Comparison of ENCODE assay signal across 24 mouse cellular contexts in genomic region chr6:137804606-137805005, GRCm38 (mm10). TPM values are rescaled to one million over a fixed set of nuclear protein-coding genes. Genes with fewer than 3 reads are reported as not detected.
DNase-seq lines count a peak whose midpoint lies in the region; ATAC-seq and TF ChIP-seq lines count a peak whose summit lies in the region.
"Had no signal": no experiment of that assay in that cellular context is flagged by ENCODE, and none has a peak within 500 bp of the region (broad histone marks: within the 10 kb centered on the region; RNA-seq: fewer than 3 reads in every experiment).

No protein-coding gene starts in this region.

- no peaks in the 10 kb centered on the region for H3K79me2 ChIP-seq in heart, adult 2 months (replicated peaks; ENCODE audit: control insufficient read depth, insufficient read depth, low read length)

- no peak for TF ChIP-seq EP300 in heart, adult 2 months (IDR thresholded peaks at IDR 0.05; ENCODE audit: insufficient read depth, low read depth, low read length)

- no peak overlapping the region for H3K4me2 ChIP-seq in heart, embryonic 16.5 days (ENCODE audit: low read depth, low read length)
- H3K4me2 ChIP-seq in lung, embryonic 14.5 days: no peak overlapping the region
- H3K4me2 ChIP-seq in forebrain, embryonic 14.5 days (ENCODE audit: low read length): no peak overlapping the region
- H3K4me2 ChIP-seq: embryonic facial prominence, embryonic 15.5 days; midbrain, embryonic 13.5 days; neural tube, embryonic 13.5 days had no signal

- TF ChIP-seq POLR2A in heart, adult 2 months (IDR thresholded peaks at IDR 0.05; ENCODE audit: insufficient read depth, low read depth, low read length): no peak
- no peak for TF ChIP-seq POLR2A in lung, adult 2 months (IDR thresholded peaks at IDR 0.05; ENCODE audit: borderline replicate concordance, extremely low read depth, low read depth, low read length)

- no peaks in the 10 kb centered on the region for H3K27me3 ChIP-seq in heart, embryonic 16.5 days (ENCODE audit: control insufficient read depth, insufficient read depth, low read length)
- no peaks in the 10 kb centered on the region for H3K27me3 ChIP-seq in heart, adult 2 months (ENCODE audit: control insufficient read depth, insufficient read depth, low read length)
- H3K27me3 ChIP-seq in lung, embryonic 14.5 days (ENCODE audit: insufficient read depth, low read length): no peaks in the 10 kb centered on the region
- H3K27me3 ChIP-seq in limb, embryonic 10.5 days (ENCODE audit: low read depth, poor library complexity, severe bottlenecking): no peaks in the 10 kb centered on the region
- no peaks in the 10 kb centered on the region for H3K27me3 ChIP-seq in forebrain, embryonic 14.5 days (replicated peaks; ENCODE audit: control insufficient read depth, insufficient read depth, low read length)
- H3K27me3 ChIP-seq: embryonic facial prominence, embryonic 15.5 days; midbrain, embryonic 13.5 days; neural tube, embryonic 13.5 days had no signal

- no peaks in the 10 kb centered on the region for H3K4me1 ChIP-seq in heart, embryonic 16.5 days (ENCODE audit: control insufficient read depth, insufficient read depth, low read length)
- H3K4me1 ChIP-seq in heart, adult 2 months (ENCODE audit: control insufficient read depth, insufficient read depth, low read length): no peaks in the 10 kb centered on the region
- no peaks in the 10 kb centered on the region for H3K4me1 ChIP-seq in lung, embryonic 14.5 days (ENCODE audit: insufficient read depth)
- H3K4me1 ChIP-seq in lung, adult 2 months (ENCODE audit: control insufficient read depth, insufficient read depth, low read length): no peaks in the 10 kb centered on the region
- peaks cover 39% of the 10 kb centered on the region for H3K4me1 ChIP-seq in limb, embryonic 10.5 days
- H3K4me1 ChIP-seq in forebrain, embryonic 14.5 days (ENCODE audit: control insufficient read depth, insufficient read depth, low read length): no peaks in the 10 kb centered on the region
- H3K4me1 ChIP-seq: embryonic facial prominence, embryonic 15.5 days; midbrain, embryonic 13.5 days; neural tube, embryonic 13.5 days had no signal

- peaks cover 13% of the 10 kb centered on the region for H3K9me3 ChIP-seq in heart, embryonic 16.5 days (replicated peaks; ENCODE audit: control insufficient read depth, low read length)
- peaks cover 4% of the 10 kb centered on the region; the same call in 1 of the 2 replicates for H3K9me3 ChIP-seq in lung, embryonic 14.5 days (ENCODE audit: low read depth, low read length)
- H3K9me3 ChIP-seq in limb, embryonic 10.5 days (replicated peaks): peaks cover 4% of the 10 kb centered on the region; the same call in 1 of the 2 replicates
- peaks cover 6% of the 10 kb centered on the region; the same call in 1 of the 2 replicates for H3K9me3 ChIP-seq in forebrain, embryonic 14.5 days (replicated peaks; ENCODE audit: control insufficient read depth, low read length)

- H3K4me3 ChIP-seq in heart, embryonic 16.5 days (ENCODE audit: low read length): no peak overlapping the region
- no peak overlapping the region for H3K4me3 ChIP-seq in heart, adult 2 months
- no peak overlapping the region for H3K4me3 ChIP-seq in lung, embryonic 14.5 days (ENCODE audit: low read depth, low read length)
- H3K4me3 ChIP-seq in lung, adult 2 months (replicated peaks; ENCODE audit: extremely low read depth, low read depth, low read length): no peak overlapping the region
- no peak overlapping the region for H3K4me3 ChIP-seq in limb, embryonic 10.5 days
- no peak overlapping the region for H3K4me3 ChIP-seq in forebrain, embryonic 14.5 days (ENCODE audit: low read depth, low read length)
- H3K4me3 ChIP-seq: embryonic facial prominence, embryonic 15.5 days; gastrocnemius, adult 2 months; layer of hippocampus, adult 2 months; midbrain, embryonic 13.5 days; neural tube, embryonic 13.5 days had no signal

- ATAC-seq in heart, embryonic 16.5 days (replicated peaks; ENCODE audit: extremely low read depth, insufficient read depth, low FRiP score): peak; percentile 55; the same call in 1 of the 2 replicates
- peak; percentile 60 for ATAC-seq in lung, embryonic 14.5 days (ENCODE audit: insufficient read depth)
- ATAC-seq in forebrain, embryonic 14.5 days: no peak
- ATAC-seq: forebrain, postnatal 0 days; hindbrain, embryonic 16.5 days; intestine, embryonic 16.5 days; lung, postnatal 0 days; midbrain, embryonic 13.5 days had no signal

- peaks cover 20% of the 10 kb centered on the region for H3K36me3 ChIP-seq in heart, embryonic 16.5 days (ENCODE audit: control insufficient read depth, insufficient read depth)
- no peaks in the 10 kb centered on the region for H3K36me3 ChIP-seq in heart, adult 2 months (ENCODE audit: control insufficient read depth, insufficient read depth, low read length)
- H3K36me3 ChIP-seq in lung, embryonic 14.5 days (ENCODE audit: insufficient read depth): peaks cover 3% of the 10 kb centered on the region; the same call in 1 of the 2 replicates
- H3K36me3 ChIP-seq in limb, embryonic 10.5 days: peaks cover 28% of the 10 kb centered on the region
- H3K36me3 ChIP-seq in forebrain, embryonic 14.5 days (ENCODE audit: control insufficient read depth, insufficient read depth, low read length): no peaks in the 10 kb centered on the region

- DNase-seq in heart, adult 2 months: no peak
- DNase-seq in lung, embryonic 14.5 days: no peak
- DNase-seq in lung, adult 2 months: no peak
- peak; percentile 32 for DNase-seq in embryo, embryonic 9.5 days (ENCODE audit: extremely low spot score)
- DNase-seq in limb, embryonic 10.5 days (ENCODE audit: low spot score): no peak
- no peak for DNase-seq in forebrain, embryonic 14.5 days (ENCODE audit: low spot score)
- DNase-seq in spleen, postnatal 10 days (ENCODE audit: low spot score in 2 of 2): no peak
- DNase-seq: adrenal gland, adult 2 months; B cell, adult 2 months; cerebellum, adult 2 months; forebrain, postnatal 0 days; gastrocnemius, adult 2 months; heart, postnatal 14 days; right cerebral cortex, postnatal 14 days; spleen, adult 18-20 months; thymus, postnatal 36 days had no signal

- 0 out of 2 replicates have a peak overlapping the region, but pooled peaks have one; percentile 13 for H3K27ac ChIP-seq in heart, embryonic 16.5 days (ENCODE audit: low read length)
- H3K27ac ChIP-seq in heart, adult 2 months: no peak overlapping the region
- H3K27ac ChIP-seq in lung, embryonic 14.5 days (ENCODE audit: low read depth): no peak overlapping the region
- peak overlapping the region; percentile 71 for H3K27ac ChIP-seq in limb, embryonic 10.5 days
- H3K27ac ChIP-seq in forebrain, embryonic 14.5 days (ENCODE audit: low read depth, low read length): no peak overlapping the region
- H3K27ac ChIP-seq: embryonic facial prominence, embryonic 15.5 days; gastrocnemius, adult 2 months; layer of hippocampus, adult 2 months; midbrain, embryonic 13.5 days; neural tube, embryonic 13.5 days had no signal

- intact Hi-C loops in heart, adult 2 months (cut with DNase I): no loop called here

- TF ChIP-seq CTCF in heart, adult 2 months (IDR thresholded peaks at IDR 0.05): no peak
- TF ChIP-seq CTCF in lung, embryonic 14.5 days (IDR thresholded peaks at IDR 0.05; ENCODE audit: low read depth): no peak
- no peak for TF ChIP-seq CTCF in lung, adult 2 months (IDR thresholded peaks at IDR 0.05; ENCODE audit: insufficient read depth, low read length)

- no peak overlapping the region for H3K9ac ChIP-seq in heart, embryonic 16.5 days (ENCODE audit: low read length)
- H3K9ac ChIP-seq in heart, adult 2 months (ENCODE audit: low read depth, low read length): no peak overlapping the region
- no peak overlapping the region for H3K9ac ChIP-seq in lung, embryonic 14.5 days
- H3K9ac ChIP-seq in forebrain, embryonic 14.5 days (ENCODE audit: low read length): no peak overlapping the region
- H3K9ac ChIP-seq: embryonic facial prominence, embryonic 15.5 days; forebrain, postnatal 0 days; midbrain, embryonic 13.5 days; neural tube, embryonic 13.5 days had no signal

- WGBS in heart, embryonic 16.5 days: 67% methylated on average over 9 of the region's 9 CpGs
- WGBS in heart, adult 2 months: 68% methylated on average over 9 of the region's 9 CpGs
- WGBS in lung, embryonic 14.5 days: 55% methylated on average over 9 of the region's 9 CpGs
- WGBS in lung, adult 2 months: 62% methylated on average over 9 of the region's 9 CpGs
- 48% methylated on average over 9 of the region's 9 CpGs for WGBS in limb, embryonic 10.5 days
- WGBS in forebrain, embryonic 14.5 days: 88% methylated on average over 9 of the region's 9 CpGs

RNA-seq across cellular contexts. Expression of gene Dera, which starts 50.3 kb away (rescaled TPM):
- polyA plus RNA-seq in heart, embryonic 16.5 days (2015; fragmentation: Nextera tagmentation; extraction: Ambion mirVana): 40.8 and 46.2 TPM in 2 replicates
- total RNA-seq in heart, adult 2 months (2021): 1 to 10 TPM; 4.1 to 4.6 TPM
- 3.0 and 3.8 TPM in 2 replicates for polyA plus RNA-seq in heart, adult 2 months (2012; rRNA removed)
- 62.0 and 64.2 TPM in 2 replicates for polyA plus RNA-seq in lung, embryonic 14.5 days (2014; fragmentation: Nextera tagmentation; extraction: Ambion mirVana)
- 5.2 and 6.9 TPM in 2 replicates for polyA plus RNA-seq in lung, adult 2 months (2012; rRNA removed)
- polyA plus RNA-seq in limb, embryonic 10.5 days (2016; fragmentation: Nextera tagmentation; extraction: Ambion mirVana): 76.0 and 87.9 TPM in 2 replicates
- 12.8 and 17.8 TPM in 2 replicates for polyA plus RNA-seq in forebrain, embryonic 14.5 days (2014; fragmentation: Nextera tagmentation; extraction: Ambion mirVana)

Comparison
In these comparisons a context has a peak if more than half of its experiments do, and no peak if none do; other contexts are left out.
1. H3K27ac ChIP-seq: peak in heart, embryonic 16.5 days (single experiment) and limb, embryonic 10.5 days (single experiment); none in heart, adult 2 months (single experiment), lung, embryonic 14.5 days (single experiment) and forebrain, embryonic 14.5 days (single experiment).